In genomic region chr7:145111252-145112131, GRCm38 (mm10) we compare ENCODE assay signal across 7 mouse cellular contexts.
DNase-seq lines count a peak whose midpoint lies in the region; ATAC-seq and TF ChIP-seq lines count a peak whose summit lies in the region.

No protein-coding gene starts in this region.

- no peak for TF ChIP-seq CTCF in midbrain, postnatal 0 days (IDR thresholded peaks at IDR 0.05)

- H3K4me1 ChIP-seq in embryonic facial prominence, embryonic 13.5 days: peaks cover 24% of the 10 kb centered on the region
- H3K4me1 ChIP-seq in heart, embryonic 10.5 days: peaks cover 47% of the 10 kb centered on the region
- peaks cover 21% of the 10 kb centered on the region for H3K4me1 ChIP-seq in limb, embryonic 14.5 days (ENCODE audit: control insufficient read depth, insufficient read depth, low read length)
- H3K4me1 ChIP-seq in midbrain, postnatal 0 days (ENCODE audit: insufficient read depth, low read length): no peaks in the 10 kb centered on the region

- H3K36me3 ChIP-seq in embryonic facial prominence, embryonic 13.5 days: no peaks in the 10 kb centered on the region
- no peaks in the 10 kb centered on the region for H3K36me3 ChIP-seq in heart, embryonic 10.5 days
- no peaks in the 10 kb centered on the region for H3K36me3 ChIP-seq in limb, embryonic 14.5 days (ENCODE audit: control insufficient read depth, insufficient read depth, low read length)
- H3K36me3 ChIP-seq in midbrain, postnatal 0 days (ENCODE audit: insufficient read depth, low read length): no peaks in the 10 kb centered on the region
- no peaks in the 10 kb centered on the region for H3K36me3 ChIP-seq in splenic B cell, adult 2 months (ENCODE audit: control insufficient read depth, insufficient read depth, low read length, poor library complexity, severe bottlenecking)

- peak overlapping the region; percentile 38 for H3K4me2 ChIP-seq in embryonic facial prominence, embryonic 13.5 days
- peak overlapping the region; percentile 31 for H3K4me2 ChIP-seq in limb, embryonic 14.5 days (replicated peaks; ENCODE audit: low read depth, low read length, severe bottlenecking)
- H3K4me2 ChIP-seq in midbrain, postnatal 0 days (ENCODE audit: low read depth, low read length, poor library complexity, severe bottlenecking): peak overlapping the region; percentile 12; the same call in 1 of the 2 replicates

- 0 out of 2 replicates have a peak overlapping the region, but pooled peaks have one; percentile 32 for H3K9ac ChIP-seq in embryonic facial prominence, embryonic 13.5 days
- H3K9ac ChIP-seq in limb, embryonic 14.5 days (ENCODE audit: low read depth, low read length, severe bottlenecking): 0 out of 2 replicates have a peak overlapping the region, but pooled peaks have one; percentile 34
- H3K9ac ChIP-seq in midbrain, postnatal 0 days (replicated peaks; ENCODE audit: low read length, poor library complexity, severe bottlenecking): no peak overlapping the region

- DNase-seq in adipocyte (ENCODE audit: low spot score): peak; percentile 13
- peak; percentile 83 for DNase-seq in heart, embryonic 10.5 days (ENCODE audit: low spot score)
- DNase-seq in kidney, adult 8-10 months: peak; percentile 66 to 67
- peak; percentile 80 for DNase-seq in limb, embryonic 14.5 days (ENCODE audit: low spot score)
- DNase-seq in midbrain, postnatal 0 days (ENCODE audit: low spot score): peak; percentile 74
- peak; percentile 63 for DNase-seq in splenic B cell, adult 2 months (ENCODE audit: low read depth, low spot score)

- H3K27ac ChIP-seq in embryonic facial prominence, embryonic 13.5 days: peak overlapping the region; percentile 87
- peak overlapping the region; percentile 83 for H3K27ac ChIP-seq in heart, embryonic 10.5 days
- peak overlapping the region; percentile 81 for H3K27ac ChIP-seq in limb, embryonic 14.5 days (replicated peaks; ENCODE audit: low read depth, low read length)
- peak overlapping the region; percentile 57; the same call in 1 of the 2 replicates for H3K27ac ChIP-seq in midbrain, postnatal 0 days (ENCODE audit: low read depth, low read length)

- 0 out of 2 replicates have a peak, but pooled peaks have one; percentile 43 for ATAC-seq in embryonic facial prominence, embryonic 13.5 days (ENCODE audit: insufficient number of reproducible peaks, insufficient read depth, low FRiP score, low TSS enrichment, low read depth)
- ATAC-seq in limb, embryonic 14.5 days (ENCODE audit: low FRiP score, low read depth): peak; percentile 80
- ATAC-seq in midbrain, postnatal 0 days (ENCODE audit: low FRiP score): peak; percentile 70

- no peaks in the 10 kb centered on the region for H3K27me3 ChIP-seq in embryonic facial prominence, embryonic 13.5 days
- no peaks in the 10 kb centered on the region for H3K27me3 ChIP-seq in heart, embryonic 10.5 days (ENCODE audit: insufficient read depth, poor library complexity, severe bottlenecking)
- no peaks in the 10 kb centered on the region for H3K27me3 ChIP-seq in limb, embryonic 14.5 days (ENCODE audit: control insufficient read depth, insufficient read depth, low read length)
- no peaks in the 10 kb centered on the region for H3K27me3 ChIP-seq in midbrain, postnatal 0 days (ENCODE audit: insufficient read depth, low read length)
- H3K27me3 ChIP-seq in splenic B cell, adult 2 months (ENCODE audit: control insufficient read depth, insufficient read depth, low read length, poor library complexity, severe bottlenecking): no peaks in the 10 kb centered on the region

- H3K4me3 ChIP-seq in embryonic facial prominence, embryonic 13.5 days: no peak overlapping the region
- H3K4me3 ChIP-seq in heart, embryonic 10.5 days: peak overlapping the region; percentile 16; the same call in 1 of the 2 replicates
- H3K4me3 ChIP-seq in limb, embryonic 14.5 days (replicated peaks; ENCODE audit: low read length): no peak overlapping the region
- H3K4me3 ChIP-seq in midbrain, postnatal 0 days (ENCODE audit: low read depth, low read length): no peak overlapping the region

- no peak for TF ChIP-seq POLR2A in limb, embryonic 14.5 days (IDR thresholded peaks at IDR 0.05; ENCODE audit: borderline replicate concordance, extremely low read depth, insufficient read depth, insufficient read length)

- WGBS in embryonic facial prominence, embryonic 13.5 days: 30% methylated on average over 20 of the region's 20 CpGs
- 32% methylated on average over 20 of the region's 20 CpGs for WGBS in heart, embryonic 10.5 days
- 16% methylated on average over 20 of the region's 20 CpGs for WGBS in limb, embryonic 14.5 days
- WGBS in midbrain, postnatal 0 days: 53% methylated on average over 20 of the region's 20 CpGs

- H3K9me3 ChIP-seq in embryonic facial prominence, embryonic 13.5 days: no peaks in the 10 kb centered on the region
- no peaks in the 10 kb centered on the region for H3K9me3 ChIP-seq in heart, embryonic 10.5 days
- H3K9me3 ChIP-seq in limb, embryonic 14.5 days (ENCODE audit: control insufficient read depth, low read length): no peaks in the 10 kb centered on the region
- H3K9me3 ChIP-seq in midbrain, postnatal 0 days (ENCODE audit: low read length): no peaks in the 10 kb centered on the region

Comparison
In these comparisons a context has a peak if more than half of its experiments do, and no peak if none do; other contexts are left out.
1. DNase-seq: peak in every context shown above with its lines; median percentile 83 in heart, embryonic 10.5 days; 80 in limb, embryonic 14.5 days; 74 in midbrain, postnatal 0 days; 66 in kidney, adult 8-10 months; 63 in splenic B cell, adult 2 months; 13 in adipocyte.